Mouse (Mus musculus) CH12.LX (cell line): ENCODE results near the gene Mlip. TPM values are rescaled to one million over a fixed set of nuclear protein-coding genes. Genes with fewer than 3 reads are reported as not detected.

Experiments used
- DNase-seq: peaks from one replicate; pipeline ENCODE4 v3.0.0-alpha.2; 2013; ENCODE audit errors: extremely low read depth
- H3K27ac ChIP-seq: 2 replicates; pipeline ENCODE4 v1.5.1; 2012; ENCODE audit warnings: low read depth, mild to moderate bottlenecking, control low read depth, moderate library complexity; ENCODE audit not compliant: insufficient read depth
- H3K27me3 ChIP-seq: replicated peaks from 2 replicates; pipeline ENCODE3; 2012; ENCODE audit warnings: inconsistent platforms
- H3K36me3 ChIP-seq, 2 experiments: replicated peaks in 1 of 2; 2 replicates each; pipeline versions ENCODE3 to v1.6.1; 2012; ENCODE audit warnings: inconsistent platforms in 1 of 2, low read length in 1 of 2, mild to moderate bottlenecking in 1 of 2, mixed read lengths in 1 of 2, moderate library complexity in 1 of 2; ENCODE audit not compliant: control insufficient read depth in 1 of 2, insufficient read depth in 1 of 2
- H3K4me1 ChIP-seq, 2 experiments: 2 replicates each; pipeline ENCODE4 v1.6.1; 2012; ENCODE audit warnings: inconsistent platforms in 1 of 2, moderate library complexity in 1 of 2; ENCODE audit not compliant: insufficient read depth in 2 of 2, control insufficient read depth in 1 of 2
- H3K4me2 ChIP-seq: 2 replicates; pipeline ENCODE4 v1.6.1; 2012; ENCODE audit warnings: low read depth, mild to moderate bottlenecking, control low read depth; ENCODE audit not compliant: poor library complexity, insufficient read depth, severe bottlenecking
- H3K4me3 ChIP-seq, 3 experiments: fragments of 150-350 bp in 1 of 3; sonication (generic) in 1 of 3; replicated peaks in 1 of 3; 2 replicates each; pipeline versions ENCODE3 to v1.5.1; 2011 to 2012; ENCODE audit warnings: low read depth in 2 of 3, low read length in 2 of 3, mild to moderate bottlenecking in 2 of 3, moderate library complexity in 2 of 3, control low read depth in 1 of 3, improper control_type of control experiment in 1 of 3, inconsistent platforms in 1 of 3, mixed read lengths in 1 of 3; ENCODE audit not compliant: poor library complexity in 1 of 3
- H3K79me2 ChIP-seq: replicated peaks from 2 replicates; pipeline ENCODE4 v1.6.1; 2012; ENCODE audit warnings: mild to moderate bottlenecking, moderate library complexity; ENCODE audit not compliant: control insufficient read depth, poor library complexity, insufficient read depth, severe bottlenecking; ENCODE audit errors: extremely low read depth
- H3K9ac ChIP-seq: 2 replicates; pipeline ENCODE4 v1.6.1; 2012; ENCODE audit warnings: low read depth, mild to moderate bottlenecking, control low read depth, moderate library complexity; ENCODE audit not compliant: insufficient read depth
- H3K9me3 ChIP-seq: replicated peaks from 2 replicates; pipeline ENCODE3; 2012; ENCODE audit warnings: low read length, inconsistent platforms, mixed read lengths
- BHLHE40 ChIP-seq: IDR thresholded peaks from 2 replicates; pipeline ENCODE4 v1.6.1; 2011; ENCODE audit warnings: mild to moderate bottlenecking, low read depth, low read length, improper control_type of control experiment
- CHD2 ChIP-seq: IDR thresholded peaks from 2 replicates; pipeline ENCODE4 v1.6.1; 2011; ENCODE audit warnings: low read length, improper control_type of control experiment
- CTCF ChIP-seq, 2 experiments: IDR thresholded peaks in 1 of 2; conservative IDR thresholded peaks in 1 of 2; 2 replicates each; pipeline ENCODE4 v1.5.1; 2011 to 2012; ENCODE audit warnings: low read depth in 2 of 2, low read length in 2 of 2, improper control_type of control experiment in 1 of 2, inconsistent platforms in 1 of 2, mild to moderate bottlenecking in 1 of 2, moderate library complexity in 1 of 2
- EP300 ChIP-seq: IDR thresholded peaks from 2 replicates; pipeline ENCODE4 v1.6.1; 2011; ENCODE audit warnings: low read length, improper control_type of control experiment
- HCFC1 ChIP-seq: IDR thresholded peaks from 2 replicates; pipeline ENCODE4 v1.6.1; 2012; ENCODE audit warnings: low read depth, mild to moderate bottlenecking, inconsistent platforms, low read length, improper control_type of control experiment
- IRF4 ChIP-seq: IDR thresholded peaks from 2 replicates; pipeline ENCODE4 v1.6.1; 2014; ENCODE audit warnings: low read depth, mild to moderate bottlenecking, inconsistent platforms, low read length, improper control_type of control experiment
- JUN ChIP-seq: IDR thresholded peaks from 2 replicates; pipeline ENCODE4 v1.6.1; 2011; ENCODE audit warnings: low read depth, mild to moderate bottlenecking, low read length, improper control_type of control experiment, moderate library complexity; ENCODE audit not compliant: insufficient read depth
- JUND ChIP-seq: conservative IDR thresholded peaks from 2 replicates; pipeline ENCODE4 v1.6.1; 2011; ENCODE audit warnings: low read depth, low read length, improper control_type of control experiment
- MAFK ChIP-seq: IDR thresholded peaks from 2 replicates; pipeline ENCODE4 v1.6.1; 2011; ENCODE audit warnings: low read length, improper control_type of control experiment; ENCODE audit not compliant: insufficient replicate concordance
- MAZ ChIP-seq: IDR thresholded peaks from 2 replicates; pipeline ENCODE4 v1.6.1; 2012; ENCODE audit warnings: low read depth, mild to moderate bottlenecking, inconsistent platforms, low read length, improper control_type of control experiment, moderate library complexity
- MEF2A ChIP-seq: IDR thresholded peaks from 2 replicates; pipeline ENCODE4 v1.6.1; 2014; ENCODE audit warnings: low read depth, mild to moderate bottlenecking, inconsistent platforms, low read length, improper control_type of control experiment, borderline replicate concordance
- NRF1 ChIP-seq: IDR thresholded peaks from 2 replicates; pipeline ENCODE4 v1.6.1; 2014; ENCODE audit warnings: low read depth, mild to moderate bottlenecking, inconsistent platforms, low read length, improper control_type of control experiment, moderate library complexity
- PAX5 ChIP-seq: IDR thresholded peaks from 2 replicates; pipeline ENCODE4 v1.6.1; 2012; ENCODE audit warnings: low read length, inconsistent platforms, mixed read lengths
- POLR2A ChIP-seq: IDR thresholded peaks from 2 replicates; pipeline ENCODE4 v1.6.1; 2011; ENCODE audit warnings: low read depth, mild to moderate bottlenecking, improper control_type of control experiment, low read length
- RAD21 ChIP-seq: IDR thresholded peaks from 2 replicates; pipeline ENCODE4 v1.6.1; 2011; ENCODE audit warnings: low read depth, mild to moderate bottlenecking, low read length, improper control_type of control experiment, moderate library complexity
- RCOR1 ChIP-seq: conservative IDR thresholded peaks from 2 replicates; pipeline ENCODE4 v1.6.1; 2012; ENCODE audit warnings: low read depth, mild to moderate bottlenecking, inconsistent platforms, low read length, improper control_type of control experiment
- SIN3A ChIP-seq: IDR thresholded peaks from 2 replicates; pipeline ENCODE4 v1.6.1; 2012; ENCODE audit warnings: low read length, improper control_type of control experiment, inconsistent platforms
- USF1 ChIP-seq: IDR thresholded peaks from 2 replicates; pipeline ENCODE4 v1.6.1; 2014; ENCODE audit warnings: low read depth, mild to moderate bottlenecking, inconsistent platforms, low read length, improper control_type of control experiment
- USF2 ChIP-seq: conservative IDR thresholded peaks from 2 replicates; pipeline ENCODE4 v1.6.1; 2011; ENCODE audit warnings: low read depth, low read length, improper control_type of control experiment
- ZKSCAN1 ChIP-seq: IDR thresholded peaks from 2 replicates; pipeline ENCODE4 v1.6.1; 2012; ENCODE audit warnings: low read depth, inconsistent platforms, low read length, improper control_type of control experiment, borderline replicate concordance
- dilution Hi-C: fragments of 300-500 bp; cut with MboI; formaldehyde crosslinking; loops from 2 replicates; pipeline ENCODE4 v1.14.3; 2020; ENCODE audit warnings: low sequenced_read_pairs; ENCODE audit not compliant: extremely low pct_unique_long_range_greater_than_20kb, extremely low pct_ligation_motif_present
- in situ Hi-C: fragments of 300-500 bp; cut with MboI; formaldehyde crosslinking; loops from 3 replicates; pipeline ENCODE4 v1.14.3; 2019; ENCODE audit warnings: low sequenced_read_pairs, low pct_ligation_motif_present, low pct_unique_long_range_greater_than_20kb, mixed read lengths
- polyA plus RNA-seq: library from polyadenylated mRNA; unstranded; fragments of >175 nt; gene quantifications from 2 replicates; pipeline ENCODE4 v1.2.1, GENCODE M21; 2012; ENCODE audit warnings: low read depth; ENCODE audit not compliant: insufficient read length
- total RNA-seq, 2 experiments: library from RNA; depleted of rRNA; stranded (reverse); fragments of 300-350 nt in 1 of 2; fragments of >200 nt in 1 of 2; gene quantifications; 2 replicates each; pipeline ENCODE4 v1.2.3; 2012 to 2014

The Mlip gene
- total and polyA plus RNA-seq, 3 experiments = not detected

DNA sequence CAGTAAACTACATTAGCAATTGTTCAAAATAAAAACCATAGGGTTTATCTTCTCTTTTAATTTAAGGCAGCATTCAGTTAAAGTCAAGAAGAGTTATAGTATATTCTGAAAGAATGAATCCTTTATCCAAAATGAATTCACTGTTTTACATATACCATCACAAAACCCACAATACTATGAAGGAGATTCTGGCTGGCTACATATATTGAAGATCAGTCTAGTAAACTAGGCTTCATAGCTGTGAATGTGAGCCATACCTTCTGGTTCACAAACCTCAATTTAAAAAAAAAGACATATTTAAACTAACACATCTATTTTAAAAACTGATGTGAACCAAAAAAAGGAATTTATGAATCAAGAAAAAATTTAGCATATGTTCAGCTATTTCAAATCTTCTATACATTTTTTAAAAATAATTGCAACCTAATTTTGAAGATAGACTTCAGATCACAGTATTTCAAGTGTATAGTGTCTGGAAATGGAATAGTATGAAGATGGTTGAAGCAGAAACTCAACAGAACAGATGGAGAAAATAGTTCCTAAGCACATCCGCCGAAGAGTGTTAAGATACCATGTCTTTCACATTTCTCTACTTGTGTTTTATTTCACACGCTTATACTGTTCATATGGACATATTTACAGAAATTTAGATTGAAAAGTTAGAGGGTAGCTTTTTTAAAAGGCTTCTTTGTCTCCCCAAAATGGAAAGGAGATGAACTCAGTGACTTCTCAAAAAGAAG lies 204.1 kb downstream of the Mlip start:
- dilution Hi-C loops = no loop called here
- no peaks in the 10 kb centered on the region for H3K79me2 ChIP-seq
- TF ChIP-seq RAD21 (no peak), SIN3A (no peak), RCOR1 (no peak), POLR2A (no peak), ZKSCAN1 (no peak), BHLHE40 (no peak), HCFC1 (no peak), USF1 (no peak), MAFK (no peak), USF2 (no peak), MEF2A (no peak), CTCF (conservative IDR thresholded peaks at IDR 0.05 in 1 of 2, IDR thresholded peaks at IDR 0.05 in 1 of 2; ENCODE audit: low read depth in 2 of 2, low read length in 2 of 2) (no peak), MAZ (no peak)
- TF ChIP-seq, all 38 proteins: peak for 0
- no peak overlapping the region for H3K4me3 ChIP-seq
- H3K36me3 ChIP-seq = no peaks in the 10 kb centered on the region
- no peaks in the 10 kb centered on the region for H3K4me1 ChIP-seq
- no peak for DNase-seq
- no peaks in the 10 kb centered on the region for H3K27me3 ChIP-seq
- H3K27ac ChIP-seq = no peak overlapping the region
- no peaks in the 10 kb centered on the region for H3K9me3 ChIP-seq
- H3K9ac ChIP-seq = no peak overlapping the region
- H3K4me2 ChIP-seq = no peak overlapping the region
- in situ Hi-C loops = no loop called here

DNA sequence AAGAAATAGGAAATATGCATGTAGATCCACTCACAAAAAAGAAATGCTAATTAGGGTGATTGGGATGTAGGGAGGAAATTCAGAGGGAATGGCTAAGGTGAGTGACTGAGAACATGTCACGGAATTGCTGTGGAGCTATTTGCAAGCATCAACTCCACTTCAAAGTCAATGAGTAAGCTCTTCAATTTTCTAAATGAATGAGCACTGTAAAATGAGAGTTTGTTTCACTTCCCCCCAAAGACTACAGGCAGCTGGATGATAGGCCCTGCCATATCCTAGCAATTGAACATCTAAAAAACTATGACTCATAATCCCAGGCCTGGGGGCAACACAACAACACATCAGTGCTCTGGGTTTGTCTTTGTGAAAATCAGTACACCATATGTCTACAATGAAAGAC lies 233.0 kb downstream of the Mlip start:
- H3K79me2 ChIP-seq = no peaks in the 10 kb centered on the region
- no peaks in the 10 kb centered on the region for H3K9me3 ChIP-seq
- no peaks in the 10 kb centered on the region for H3K27me3 ChIP-seq
- H3K4me1 ChIP-seq = peaks cover 0 to 7% of the 10 kb centered on the region in 2 experiments; a peak in 2 of 4 replicates
- H3K27ac ChIP-seq = no peak overlapping the region
- peak; percentile 27 for DNase-seq
- in situ Hi-C loops = no loop called here
- no peak overlapping the region for H3K4me2 ChIP-seq
- no peak overlapping the region for H3K4me3 ChIP-seq
- no peaks in the 10 kb centered on the region for H3K36me3 ChIP-seq
- 0 out of 2 replicates have a peak, but pooled peaks have one; percentile 36 for TF ChIP-seq JUND
- TF ChIP-seq RAD21 = no peak
- no peak for TF ChIP-seq MAFK
- TF ChIP-seq IRF4 = peak; percentile 70
- TF ChIP-seq EP300 = peak; percentile 76
- peak; percentile 18; the same call in 1 of the 2 replicates for TF ChIP-seq JUN
- TF ChIP-seq RCOR1 = 0 out of 2 replicates have a peak, but pooled peaks have one; percentile 29
- no peak for TF ChIP-seq USF2
- TF ChIP-seq CHD2 = no peak
- TF ChIP-seq NRF1 = no peak
- TF ChIP-seq PAX5 = no peak
- TF ChIP-seq, all 38 proteins: peak for 5
- no peak overlapping the region for H3K9ac ChIP-seq
- dilution Hi-C loops = no loop called here
